Mouse (Mus musculus) ovary, postnatal 14 days (tissue): ENCODE measurements at regions not wholly inside any gene's neighbourhood (a gene's known extent, or its start where the extent isn't known, plus 50 kb on each side); places are given as distances from the start of the nearest gene placed in this dataset.

Source experiments
- DNase-seq: peaks from one replicate; pipeline ENCODE4 v3.0.0; 2022; ENCODE audit warnings: low spot score

- DNase-seq = no peak
Observed at GRCm38 (mm10) chr4:71226653-71227052, 531.1 kb downstream of the Gm11232 start.

GRCm38 (mm10) chr4:71218060-71218459, 539.7 kb downstream of the Gm11232 start:
- no peak for DNase-seq

DNA sequence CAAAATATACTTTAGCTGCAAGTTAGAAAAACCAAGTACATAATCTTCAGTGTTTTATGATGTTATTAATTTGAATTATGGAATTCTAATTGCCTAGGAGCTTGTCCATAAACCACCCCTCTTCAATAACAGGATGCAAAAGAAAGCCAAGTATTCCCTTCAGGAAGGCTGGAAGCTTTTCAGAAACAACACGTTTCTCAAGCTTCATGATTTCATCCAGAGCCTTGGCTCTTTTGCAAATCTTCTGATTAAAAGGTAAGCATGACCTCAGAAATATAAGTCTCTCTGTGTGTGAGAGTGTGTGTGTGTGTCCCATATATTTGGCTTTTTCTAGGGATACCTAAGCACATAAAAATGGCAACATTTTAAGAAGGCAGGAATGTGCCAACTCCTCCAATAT, 570.0 kb downstream of the Gm11232 start:
- no peak for DNase-seq

- no peak for DNase-seq
Observed at GRCm38 (mm10) chr4:71177661-71178060, 580.1 kb downstream of the Gm11232 start.

DNA sequence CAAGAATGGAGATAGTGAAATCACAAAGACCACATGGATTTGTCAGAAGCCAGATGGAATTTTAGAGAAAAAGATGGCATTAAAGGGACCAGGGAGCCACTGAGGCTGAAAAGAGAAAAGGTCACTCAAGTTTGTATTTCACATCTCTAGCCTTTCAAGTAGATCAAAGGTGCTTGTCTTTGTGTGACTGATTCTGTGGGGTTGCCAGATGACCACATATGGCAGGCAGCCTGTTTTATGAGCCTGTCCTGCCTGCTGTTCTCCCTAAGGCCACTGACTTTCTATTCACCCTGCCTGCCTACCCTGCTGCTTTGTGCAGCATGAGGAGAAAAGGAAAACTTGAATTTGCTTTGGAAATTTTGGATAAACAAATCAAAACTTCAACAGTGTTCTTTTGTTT, 592.0 kb downstream of the Gm11232 start:
- no peak for DNase-seq

DNA sequence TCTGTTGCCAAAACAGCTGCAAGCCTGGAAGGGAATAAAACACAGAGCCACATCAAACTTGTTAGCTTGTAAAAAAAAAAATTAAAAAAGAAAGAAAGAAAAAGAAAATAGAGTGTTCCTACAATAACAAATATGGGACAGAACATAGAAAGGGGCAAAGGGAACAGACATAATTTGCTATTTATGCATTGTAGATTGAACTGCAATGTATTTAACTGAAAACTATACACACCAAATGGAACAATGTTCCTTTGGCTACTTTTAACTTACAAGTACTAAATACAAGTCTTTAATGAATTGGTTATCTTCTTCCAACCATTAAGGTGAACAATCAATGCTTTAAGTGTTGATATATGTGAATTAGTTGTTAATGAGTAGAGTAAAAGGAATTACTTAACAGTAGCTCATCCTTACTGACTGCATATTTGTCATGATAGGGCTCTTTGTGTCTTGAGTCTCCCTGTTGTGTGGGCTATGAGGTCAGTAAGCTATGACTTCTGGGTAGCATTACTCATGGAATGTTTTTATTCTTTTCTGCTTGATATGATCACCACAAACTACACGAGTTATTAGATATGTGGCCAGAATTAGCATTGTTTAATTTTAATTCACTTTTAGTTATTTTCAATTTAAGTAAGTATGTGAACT, 597.0 kb upstream of the Megf9 start:
- no peak for DNase-seq

DNA sequence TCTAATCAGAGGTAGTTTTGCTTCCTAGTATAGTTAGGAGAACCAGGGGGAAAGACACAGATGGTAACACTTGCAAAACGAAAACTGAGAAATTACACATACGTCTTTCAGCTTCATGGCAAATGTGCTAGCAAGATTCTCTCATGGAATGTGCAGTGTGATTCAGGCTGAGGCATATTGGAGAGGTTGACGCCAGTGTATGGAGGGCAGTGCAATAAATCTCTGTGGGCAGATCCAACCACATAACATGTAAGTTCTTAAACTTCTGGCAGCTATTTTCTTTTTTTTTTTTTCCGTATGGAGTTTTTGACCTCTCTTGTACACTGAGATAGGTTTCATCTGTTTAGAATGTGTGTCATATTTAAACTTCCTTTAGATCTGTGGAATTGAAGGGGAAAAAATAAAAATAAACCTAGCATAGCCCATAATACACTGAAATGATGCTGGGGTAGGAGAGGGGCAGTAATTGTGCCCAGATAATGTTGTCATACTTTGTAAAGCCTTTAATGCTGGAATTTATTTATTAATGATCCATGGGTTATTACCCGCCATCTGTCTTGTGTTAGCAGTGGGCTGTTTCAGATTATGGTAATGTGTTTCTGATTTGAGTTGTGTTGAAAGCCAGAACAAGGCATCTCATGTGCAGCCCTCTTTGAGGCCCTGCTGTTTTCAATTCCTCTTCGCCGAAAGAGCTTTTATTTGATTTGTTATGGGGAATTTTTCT, 596.3 kb upstream of the Megf9 start:
- DNase-seq = peak; percentile 4

DNA sequence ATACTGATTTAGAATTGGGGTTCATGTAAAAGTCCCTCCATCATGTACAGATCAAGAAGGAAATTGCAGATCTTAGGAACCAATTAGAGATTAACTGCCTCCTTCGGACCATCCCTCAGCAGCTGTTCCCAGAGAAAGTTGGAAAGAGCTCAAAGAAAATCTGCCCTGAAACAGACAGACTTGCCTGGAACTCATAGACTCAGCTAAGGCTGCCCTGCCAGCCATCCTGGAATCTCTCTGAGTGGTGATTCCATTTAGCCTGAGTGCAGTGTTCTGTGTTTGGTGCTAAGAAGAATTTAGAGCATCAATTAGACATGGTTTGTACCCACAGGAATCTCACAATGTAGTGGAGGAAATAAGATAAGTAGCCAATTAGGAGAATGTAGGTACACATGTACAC, 594.5 kb upstream of the Megf9 start:
- DNase-seq = no peak
